Mouse (Mus musculus): Measurements from ENCODE around the gene Slc16a13.

- TF ChIP-seq CTCF (IDR thresholded peaks at IDR 0.05; ENCODE audit: low read depth, low read length): no peak
- no peak for TF ChIP-seq TAL1 (conservative IDR thresholded peaks at IDR 0.05; ENCODE audit: low read depth, low read length)
- TF ChIP-seq POLR2AphosphoS5 (IDR thresholded peaks at IDR 0.05; ENCODE audit: insufficient replicate concordance, low read depth, low read length): no peak
Measured at GRCm38 (mm10) chr11:70218039-70218438, 2.8 kb downstream of the Slc16a13 start.
